In the genomic region with DNA sequence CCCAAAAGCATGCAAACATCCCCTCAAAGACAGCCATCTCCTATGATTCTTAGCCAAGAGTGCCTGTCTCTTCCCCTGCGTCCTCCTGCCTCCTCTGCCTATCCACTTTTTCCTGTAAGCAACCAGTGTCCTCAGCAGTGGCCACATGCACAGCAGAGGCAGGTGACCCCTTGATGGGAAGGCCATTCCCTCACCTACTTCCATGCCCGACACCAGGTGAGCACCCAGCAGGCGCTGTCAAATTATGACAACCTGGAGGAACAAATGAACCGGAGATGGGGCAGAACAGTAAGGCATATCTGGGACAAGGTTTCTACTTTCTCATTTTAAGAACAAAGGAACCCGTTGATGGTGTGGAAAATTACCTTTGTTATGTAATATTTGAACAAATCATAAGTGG, we compare ENCODE assay signal across 12 mouse cellular contexts.
"Had no signal": no experiment of that assay in that cellular context is flagged by ENCODE, and none has a peak within 500 bp of the region (broad histone marks: within the 10 kb centered on the region; RNA-seq: fewer than 3 reads in every experiment).

No protein-coding gene starts in this region.

- H3K27ac ChIP-seq: kidney, postnatal 0 days; limb, embryonic 15.5 days; liver, embryonic 12.5 days; macrophage; midbrain, embryonic 13.5 days had no signal

- H3K36me3 ChIP-seq: limb, embryonic 15.5 days; liver, embryonic 12.5 days; midbrain, embryonic 13.5 days had no signal

- DNase-seq: kidney, postnatal 36 days; layer of hippocampus, adult 9-11 months; layer of hippocampus, postnatal 36 days; lung, embryonic 14.5 days; lung, postnatal 10 days; right cerebral cortex, adult 18-20 months; right cerebral cortex, postnatal 25 days had no signal

- H3K9me3 ChIP-seq: limb, embryonic 15.5 days; liver, embryonic 12.5 days; midbrain, embryonic 13.5 days had no signal

- H3K27me3 ChIP-seq: limb, embryonic 15.5 days; liver, embryonic 12.5 days; midbrain, embryonic 13.5 days had no signal

- ATAC-seq: liver, embryonic 12.5 days; midbrain, embryonic 13.5 days had no signal

- H3K4me1 ChIP-seq: limb, embryonic 15.5 days; liver, embryonic 12.5 days; midbrain, embryonic 13.5 days had no signal

- H3K4me2 ChIP-seq: limb, embryonic 15.5 days; liver, embryonic 12.5 days; lung, embryonic 14.5 days; midbrain, embryonic 13.5 days had no signal

- H3K4me3 ChIP-seq: limb, embryonic 15.5 days; liver, embryonic 12.5 days; midbrain, embryonic 13.5 days had no signal

- H3K9ac ChIP-seq: limb, embryonic 15.5 days; liver, embryonic 12.5 days; lung, embryonic 14.5 days; midbrain, embryonic 13.5 days had no signal
